Mouse (Mus musculus) hindbrain, postnatal 0 days (tissue): ENCODE results near the gene Tbc1d2b. TPM values are rescaled to one million over a fixed set of nuclear protein-coding genes. Genes with fewer than 3 reads are reported as not detected.

Source experiments
- ATAC-seq: fragments of 200-750 bp; cut with Nextera tagmentation; 2 replicates; pipeline ENCODE4 v1.8.0; 2017; ENCODE audit warnings: mild to moderate bottlenecking, moderate TSS enrichment, moderate library complexity
- DNase-seq: peaks from one replicate; pipeline ENCODE4 v3.0.0-alpha.2; 2015; ENCODE audit warnings: low spot score
- H3K27ac ChIP-seq: fragments of 300-500 bp; sonication (generic); 2 replicates; pipeline ENCODE4 v1.5.1; 2014; ENCODE audit warnings: mild to moderate bottlenecking
- H3K27me3 ChIP-seq: fragments of 300-500 bp; sonication (generic); 2 replicates; pipeline ENCODE4 v1.6.1; 2014; ENCODE audit warnings: low read length, mixed read lengths; ENCODE audit not compliant: insufficient read depth
- H3K36me3 ChIP-seq: fragments of 300-500 bp; sonication (generic); 2 replicates; pipeline ENCODE4 v1.6.1; 2014; ENCODE audit warnings: low read length, mixed read lengths; ENCODE audit not compliant: insufficient read depth
- H3K4me1 ChIP-seq: fragments of 300-500 bp; sonication (generic); 2 replicates; pipeline ENCODE4 v1.6.1; 2014; ENCODE audit warnings: antibody characterized with exemption, low read length, mixed read lengths; ENCODE audit not compliant: insufficient read depth
- H3K4me2 ChIP-seq: fragments of 300-500 bp; sonication (generic); 2 replicates; pipeline ENCODE4 v1.6.1; 2014; ENCODE audit warnings: low read depth, mild to moderate bottlenecking, low read length, moderate library complexity, mixed read lengths
- H3K4me3 ChIP-seq: fragments of 300-500 bp; sonication (generic); 2 replicates; pipeline ENCODE4 v1.5.1; 2014; ENCODE audit warnings: low read length
- H3K9ac ChIP-seq: fragments of 300-500 bp; sonication (generic); replicated peaks from 2 replicates; pipeline ENCODE4 v1.6.1; 2014; ENCODE audit warnings: mild to moderate bottlenecking, low read length, moderate library complexity, mixed read lengths
- H3K9me3 ChIP-seq: fragments of 300-500 bp; sonication (generic); 2 replicates; pipeline ENCODE4 v1.6.1; 2016; ENCODE audit warnings: low read length, mixed read lengths
- CTCF ChIP-seq: IDR thresholded peaks from 2 replicates; pipeline ENCODE4 v1.5.1; 2016; ENCODE audit warnings: antibody characterized with exemption, control low read depth, low read depth
- WGBS: fragments of 180-500 bp; shearing (Covaris S2); extraction: QIAGEN DNeasy Blood & Tissue Kit; methylation state at CpG from one replicate; pipeline ENCODE4 v1.1.7; 2014; 5-methylcytosine and 5-hydroxymethylcytosine counted together
- polyA plus RNA-seq: library from polyadenylated mRNA; unstranded; fragments of >200 nt; fragmentation: Nextera tagmentation; extraction: Ambion mirVana; gene quantifications from 2 replicates; pipeline ENCODE4 v1.2.1, GENCODE M21; 2015
- total RNA-seq: library from RNA; depleted of rRNA; stranded (reverse); fragments of >200 nt; gene quantifications from 2 replicates; pipeline ENCODE4 v1.2.3, GENCODE M21; 2014

The Tbc1d2b gene
- total and polyA plus RNA-seq, 2 experiments from 2014 or later = 4.1 to 17.7 TPM

- H3K27me3 ChIP-seq = no peaks in the 10 kb centered on the region
- peaks cover 19% of the 10 kb centered on the region for H3K36me3 ChIP-seq
- no peak for TF ChIP-seq CTCF
- ATAC-seq (no peak), DNase-seq (no peak)
- H3K4me1 ChIP-seq = no peaks in the 10 kb centered on the region
- no peak overlapping the region for H3K4me2 ChIP-seq
- H3K9me3 ChIP-seq = no peaks in the 10 kb centered on the region
- no peak overlapping the region for H3K9ac ChIP-seq
- H3K4me3 ChIP-seq = no peak overlapping the region
- H3K27ac ChIP-seq = no peak overlapping the region
- 86% methylated on average over 6 of the region's 6 CpGs for WGBS
These were observed 61.9 kb downstream of the Tbc1d2b start for GRCm38 (mm10) chr9:90208655-90209054.

- no peak for DNase-seq
These were observed 62.8 kb downstream of the Tbc1d2b start for GRCm38 (mm10) chr9:90207808-90208207.

GRCm38 (mm10) chr9:90206500-90206899 is 64.1 kb downstream of the Tbc1d2b start:
- no peaks in the 10 kb centered on the region for H3K9me3 ChIP-seq
- peak; percentile 93 for TF ChIP-seq CTCF
- no peak overlapping the region for H3K9ac ChIP-seq
- DNase-seq (peak; percentile 87), ATAC-seq (peak; percentile 66)
- no peak overlapping the region for H3K4me2 ChIP-seq
- peaks cover 19% of the 10 kb centered on the region for H3K36me3 ChIP-seq
- H3K4me1 ChIP-seq = no peaks in the 10 kb centered on the region
- H3K27ac ChIP-seq = no peak overlapping the region
- WGBS = 30% methylated on average over 2 of the region's 2 CpGs
- H3K4me3 ChIP-seq = no peak overlapping the region
- H3K27me3 ChIP-seq = no peaks in the 10 kb centered on the region

More at GRCm38 (mm10) chr9:90207808-90208207, 62.8 kb downstream of the Tbc1d2b start:
- no peak for ATAC-seq
- no peak for TF ChIP-seq CTCF
- no peak overlapping the region for H3K4me3 ChIP-seq
- H3K4me2 ChIP-seq = no peak overlapping the region
- H3K4me1 ChIP-seq = no peaks in the 10 kb centered on the region
- H3K36me3 ChIP-seq = peaks cover 19% of the 10 kb centered on the region
- WGBS = 91% methylated on average over 8 of the region's 8 CpGs
- H3K9me3 ChIP-seq = no peaks in the 10 kb centered on the region
- no peaks in the 10 kb centered on the region for H3K27me3 ChIP-seq
- H3K27ac ChIP-seq = no peak overlapping the region
- H3K9ac ChIP-seq = no peak overlapping the region

- 56% methylated on average over 8 of the region's 8 CpGs for WGBS
- no peak overlapping the region for H3K4me3 ChIP-seq
- TF ChIP-seq CTCF = peak; percentile 57
- H3K9ac ChIP-seq = no peak overlapping the region
- DNase-seq (no peak), ATAC-seq (no peak)
- no peak overlapping the region for H3K4me2 ChIP-seq
- no peaks in the 10 kb centered on the region for H3K4me1 ChIP-seq
- H3K36me3 ChIP-seq = peaks cover 20% of the 10 kb centered on the region
- no peaks in the 10 kb centered on the region for H3K27me3 ChIP-seq
- H3K27ac ChIP-seq = no peak overlapping the region
- no peaks in the 10 kb centered on the region for H3K9me3 ChIP-seq
These were observed 66.1 kb downstream of the Tbc1d2b start for GRCm38 (mm10) chr9:90204396-90204915.

- Histone ChIP-seq H3K9me3 (no peaks in the 10 kb centered on the region), H3K4me2 (no peak overlapping the region), H3K27ac (no peak overlapping the region), H3K4me1 (no peaks in the 10 kb centered on the region), H3K27me3 (no peaks in the 10 kb centered on the region), H3K4me3 (no peak overlapping the region), H3K9ac (no peak overlapping the region), H3K36me3 (peaks cover 16% of the 10 kb centered on the region; the same call in 1 of the 2 replicates)
- 85% methylated on average over 5 of the region's 5 CpGs for WGBS
- DNase-seq (no peak), ATAC-seq (no peak)
- TF ChIP-seq CTCF = no peak
These were observed 67.4 kb downstream of the Tbc1d2b start for GRCm38 (mm10) chr9:90203233-90203632.

- no peaks in the 10 kb centered on the region for H3K27me3 ChIP-seq
- ATAC-seq (no peak), DNase-seq (no peak)
- H3K4me3 ChIP-seq = no peak overlapping the region
- H3K27ac ChIP-seq = no peak overlapping the region
- H3K9ac ChIP-seq = no peak overlapping the region
- H3K9me3 ChIP-seq = no peaks in the 10 kb centered on the region
- no peak for TF ChIP-seq CTCF
- H3K36me3 ChIP-seq = peaks cover 16% of the 10 kb centered on the region; the same call in 1 of the 2 replicates
- H3K4me1 ChIP-seq = no peaks in the 10 kb centered on the region
- no peak overlapping the region for H3K4me2 ChIP-seq
- 49% methylated on average over 4 of the region's 4 CpGs for WGBS
These were observed 69.1 kb downstream of the Tbc1d2b start for GRCm38 (mm10) chr9:90201541-90201940.

- Histone ChIP-seq H3K36me3 (peaks cover 16% of the 10 kb centered on the region; the same call in 1 of the 2 replicates), H3K4me2 (no peak overlapping the region)
These were observed 69.5 kb downstream of the Tbc1d2b start for GRCm38 (mm10) chr9:90201096-90201495.

More at GRCm38 (mm10) chr9:90201096-90201495, 69.5 kb downstream of the Tbc1d2b start:
- DNase-seq (no peak), ATAC-seq (no peak)
- Histone ChIP-seq H3K27ac (no peak overlapping the region), H3K9me3 (no peaks in the 10 kb centered on the region), H3K4me3 (no peak overlapping the region), H3K27me3 (no peaks in the 10 kb centered on the region), H3K4me1 (no peaks in the 10 kb centered on the region), H3K9ac (no peak overlapping the region)
- TF ChIP-seq CTCF = no peak
- 67% methylated on average over 7 of the region's 7 CpGs for WGBS
